Mouse (Mus musculus): ENCODE results near the gene Ppp1ca.

- no peak for TF ChIP-seq CTCF (IDR thresholded peaks at IDR 0.05; ENCODE audit: borderline replicate concordance, control insufficient read depth, extremely low read depth, insufficient read depth, low read length, poor library complexity)
- TF ChIP-seq POLR2A (IDR thresholded peaks at IDR 0.05; ENCODE audit: control insufficient read depth, extremely low read depth, insufficient read depth, low read length, poor library complexity), result no peak
Observed at GRCm38 (mm10) chr19:4192251-4192985, 553 bp downstream of the Ppp1ca start.
